Mouse (Mus musculus): ENCODE measurements at regions not wholly inside any gene's neighbourhood (a gene's known extent, or its start where the extent isn't known, plus 50 kb on each side); places are given as distances from the start of the nearest gene placed in this dataset.

GRCm38 (mm10) chr4:64200808-64201190 lies 154.0 kb upstream of the Tnc start:
- Histone ChIP-seq H3K79me3 (ENCODE audit: low read depth) (no peaks in the 10 kb centered on the region), H3ac (ENCODE audit: control insufficient read depth, insufficient read length, low read depth) (no peak overlapping the region), H3K36me3 (ENCODE audit: control insufficient read depth, insufficient read depth) (no peaks in the 10 kb centered on the region), H3K79me2 (ENCODE audit: control insufficient read depth, insufficient read depth) (no peaks in the 10 kb centered on the region), H3K27me3 (ENCODE audit: control insufficient read depth, insufficient read depth, insufficient read length) (no peaks in the 10 kb centered on the region), H3K4me3 (ENCODE audit: insufficient read depth, poor library complexity, severe bottlenecking) (no peak overlapping the region)
- TF ChIP-seq CEBPB (IDR thresholded peaks at IDR 0.05; ENCODE audit: low read depth) (no peak), FOSL1 (IDR thresholded peaks at IDR 0.05; ENCODE audit: insufficient read depth, low read length, poor library complexity, severe bottlenecking) (no peak), MAX (IDR thresholded peaks at IDR 0.05) (no peak), CTCF (IDR thresholded peaks at IDR 0.05; ENCODE audit: control insufficient read depth, insufficient read depth, insufficient read length) (no peak), MYOG (IDR thresholded peaks at IDR 0.05; ENCODE audit: control insufficient read depth, extremely low read depth, insufficient read length) (no peak), USF1 (IDR thresholded peaks at IDR 0.05; ENCODE audit: low read depth) (no peak), MYOD1 (IDR thresholded peaks at IDR 0.05; ENCODE audit: control insufficient read depth, insufficient read length, low read depth) (no peak)

GRCm38 (mm10) chr4:64200151-64200807 lies 153.5 kb upstream of the Tnc start:
- TF ChIP-seq USF1 (IDR thresholded peaks at IDR 0.05; ENCODE audit: low read depth) = no peak
- H3K79me2 ChIP-seq (ENCODE audit: control insufficient read depth, insufficient read depth) = no peaks in the 10 kb centered on the region
- no peaks in the 10 kb centered on the region for H3K79me3 ChIP-seq (ENCODE audit: low read depth)
- H3ac ChIP-seq (ENCODE audit: control insufficient read depth, insufficient read length, low read depth) = no peak overlapping the region
- H3K36me3 ChIP-seq (ENCODE audit: control insufficient read depth, insufficient read depth) = no peaks in the 10 kb centered on the region
- no peak overlapping the region for H3K4me3 ChIP-seq (ENCODE audit: insufficient read depth, poor library complexity, severe bottlenecking)
- no peaks in the 10 kb centered on the region for H3K27me3 ChIP-seq (ENCODE audit: control insufficient read depth, insufficient read depth, insufficient read length)

- Histone ChIP-seq H3K79me3 (ENCODE audit: low read depth) (no peaks in the 10 kb centered on the region), H3K27me3 (ENCODE audit: control insufficient read depth, insufficient read depth, insufficient read length) (no peaks in the 10 kb centered on the region), H3ac (ENCODE audit: control insufficient read depth, insufficient read length, low read depth) (no peak overlapping the region), H3K36me3 (ENCODE audit: control insufficient read depth, insufficient read depth) (no peaks in the 10 kb centered on the region), H3K79me2 (ENCODE audit: control insufficient read depth, insufficient read depth) (no peaks in the 10 kb centered on the region), H3K4me3 (ENCODE audit: insufficient read depth, poor library complexity, severe bottlenecking) (no peak overlapping the region)
- no peak for TF ChIP-seq CTCF (IDR thresholded peaks at IDR 0.05; ENCODE audit: control insufficient read depth, insufficient read depth, insufficient read length)
- TF ChIP-seq USF1 (IDR thresholded peaks at IDR 0.05; ENCODE audit: low read depth) = no peak
- TF ChIP-seq MAX (IDR thresholded peaks at IDR 0.05) = no peak
- no peak for TF ChIP-seq CEBPB (IDR thresholded peaks at IDR 0.05; ENCODE audit: low read depth)
- TF ChIP-seq MYOG (IDR thresholded peaks at IDR 0.05; ENCODE audit: control insufficient read depth, extremely low read depth, insufficient read length) = no peak
- TF ChIP-seq FOSL1 (IDR thresholded peaks at IDR 0.05; ENCODE audit: insufficient read depth, low read length, poor library complexity, severe bottlenecking) = no peak
- no peak for TF ChIP-seq MYOD1 (IDR thresholded peaks at IDR 0.05; ENCODE audit: control insufficient read depth, insufficient read length, low read depth)
These were observed 138.2 kb upstream of the Tnc start for GRCm38 (mm10) chr4:64184986-64185385.

- TF ChIP-seq USF1 (IDR thresholded peaks at IDR 0.05; ENCODE audit: low read depth) (no peak), CTCF (IDR thresholded peaks at IDR 0.05; ENCODE audit: control insufficient read depth, insufficient read depth, insufficient read length) (no peak), FOSL1 (IDR thresholded peaks at IDR 0.05; ENCODE audit: insufficient read depth, low read length, poor library complexity, severe bottlenecking) (no peak), MYOD1 (IDR thresholded peaks at IDR 0.05; ENCODE audit: control insufficient read depth, insufficient read length, low read depth) (no peak), MYOG (IDR thresholded peaks at IDR 0.05; ENCODE audit: control insufficient read depth, extremely low read depth, insufficient read length) (no peak), MAX (IDR thresholded peaks at IDR 0.05) (no peak), CEBPB (IDR thresholded peaks at IDR 0.05; ENCODE audit: low read depth) (no peak)
- H3K4me3 ChIP-seq (ENCODE audit: insufficient read depth, poor library complexity, severe bottlenecking) = no peak overlapping the region
- H3K79me2 ChIP-seq (ENCODE audit: control insufficient read depth, insufficient read depth) = no peaks in the 10 kb centered on the region
- H3K27me3 ChIP-seq (ENCODE audit: control insufficient read depth, insufficient read depth, insufficient read length) = no peaks in the 10 kb centered on the region
- no peak overlapping the region for H3ac ChIP-seq (ENCODE audit: control insufficient read depth, insufficient read length, low read depth)
- no peaks in the 10 kb centered on the region for H3K79me3 ChIP-seq (ENCODE audit: low read depth)
- H3K36me3 ChIP-seq (ENCODE audit: control insufficient read depth, insufficient read depth) = no peaks in the 10 kb centered on the region
These were observed 129.1 kb upstream of the Tnc start for GRCm38 (mm10) chr4:64175938-64176337.

- Histone ChIP-seq H3K4me3 (ENCODE audit: insufficient read depth, poor library complexity, severe bottlenecking) (no peak overlapping the region), H3K79me2 (ENCODE audit: control insufficient read depth, insufficient read depth) (no peaks in the 10 kb centered on the region), H3K27me3 (ENCODE audit: control insufficient read depth, insufficient read depth, insufficient read length) (no peaks in the 10 kb centered on the region), H3K79me3 (ENCODE audit: low read depth) (no peaks in the 10 kb centered on the region), H3K36me3 (ENCODE audit: control insufficient read depth, insufficient read depth) (no peaks in the 10 kb centered on the region), H3ac (ENCODE audit: control insufficient read depth, insufficient read length, low read depth) (no peak overlapping the region)
- TF ChIP-seq MAX (IDR thresholded peaks at IDR 0.05) (no peak), CTCF (IDR thresholded peaks at IDR 0.05; ENCODE audit: control insufficient read depth, insufficient read depth, insufficient read length) (no peak), USF1 (IDR thresholded peaks at IDR 0.05; ENCODE audit: low read depth) (no peak), FOSL1 (IDR thresholded peaks at IDR 0.05; ENCODE audit: insufficient read depth, low read length, poor library complexity, severe bottlenecking) (no peak), MYOG (IDR thresholded peaks at IDR 0.05; ENCODE audit: control insufficient read depth, extremely low read depth, insufficient read length) (no peak), CEBPB (IDR thresholded peaks at IDR 0.05; ENCODE audit: low read depth) (no peak), MYOD1 (IDR thresholded peaks at IDR 0.05; ENCODE audit: control insufficient read depth, insufficient read length, low read depth) (no peak)
These were observed 124.7 kb upstream of the Tnc start for GRCm38 (mm10) chr4:64171476-64171875.

- no peaks in the 10 kb centered on the region for H3K27me3 ChIP-seq (ENCODE audit: control insufficient read depth, insufficient read depth, insufficient read length)
- H3K79me3 ChIP-seq (ENCODE audit: low read depth) = no peaks in the 10 kb centered on the region
- no peak overlapping the region for H3K4me3 ChIP-seq (ENCODE audit: insufficient read depth, poor library complexity, severe bottlenecking)
- H3K79me2 ChIP-seq (ENCODE audit: control insufficient read depth, insufficient read depth) = no peaks in the 10 kb centered on the region
- no peak overlapping the region for H3ac ChIP-seq (ENCODE audit: control insufficient read depth, insufficient read length, low read depth)
- H3K36me3 ChIP-seq (ENCODE audit: control insufficient read depth, insufficient read depth) = no peaks in the 10 kb centered on the region
- TF ChIP-seq MAX (IDR thresholded peaks at IDR 0.05) (no peak), CEBPB (IDR thresholded peaks at IDR 0.05; ENCODE audit: low read depth) (no peak), FOSL1 (IDR thresholded peaks at IDR 0.05; ENCODE audit: insufficient read depth, low read length, poor library complexity, severe bottlenecking) (no peak), MYOD1 (IDR thresholded peaks at IDR 0.05; ENCODE audit: control insufficient read depth, insufficient read length, low read depth) (no peak), USF1 (IDR thresholded peaks at IDR 0.05; ENCODE audit: low read depth) (no peak)
These were observed 102.2 kb upstream of the Tnc start for GRCm38 (mm10) chr4:64148989-64149463.
